Mouse (Mus musculus) regulatory T cell (primary cell): Measurements from ENCODE around the gene 4921511M17Rik.
"Not testable (repeated sequence)": the region's sequence is repeated elsewhere in the genome, so short reads cannot be mapped to it uniquely, and the experiment has no call there.

ENCODE experiments used
- in situ Hi-C: fragments of 300-600 bp; cut with MboI, MseI; formaldehyde crosslinking; loops from one replicate; pipeline ENCODE4 v1.15.1; 2025; ENCODE audit warnings: high pct_unique_total_duplicates

4921511M17Rik gene

GRCm38 (mm10) chrX:154033727-154034126 is at the start of gene 4921511M17Rik:
4921511M17Rik (minus strand) TSS chrX:154033827.
- in situ Hi-C loops, result not testable (repeated sequence)

- in situ Hi-C loops, result not testable (repeated sequence)
Measured at GRCm38 (mm10) chrX:154054939-154055338, 21.3 kb upstream of the 4921511M17Rik start, which contains the start of gene Gm10057. Gm10057 (minus strand) TSS chrX:154055039.

GRCm38 (mm10) chrX:154012540-154012939 is 21.1 kb downstream of the 4921511M17Rik start, which contains the start of gene Samt1:
Samt1 (minus strand) TSS chrX:154012640.
- in situ Hi-C loops, result loop anchor here (25.0 kb wide), 1 partner anchor 350 kb away; no protein-coding TSS in a partner anchor

- in situ Hi-C loops, result not testable (repeated sequence)
Measured at GRCm38 (mm10) chrX:153976914-153977313, 56.7 kb downstream of the 4921511M17Rik start.

GRCm38 (mm10) chrX:153976467-153976866 is 57.2 kb downstream of the 4921511M17Rik start:
- in situ Hi-C loops, result not testable (repeated sequence)

GRCm38 (mm10) chrX:153974450-153974849 is 59.2 kb downstream of the 4921511M17Rik start:
- in situ Hi-C loops, result no loop called here
